Mouse (Mus musculus): ENCODE measurements around the gene Nbl1. TPM values are rescaled to one million over a fixed set of nuclear protein-coding genes. Genes with fewer than 3 reads are reported as not detected.

The Nbl1 gene
- polyA plus RNA-seq, 1 experiment = 0.47 TPM

DNA sequence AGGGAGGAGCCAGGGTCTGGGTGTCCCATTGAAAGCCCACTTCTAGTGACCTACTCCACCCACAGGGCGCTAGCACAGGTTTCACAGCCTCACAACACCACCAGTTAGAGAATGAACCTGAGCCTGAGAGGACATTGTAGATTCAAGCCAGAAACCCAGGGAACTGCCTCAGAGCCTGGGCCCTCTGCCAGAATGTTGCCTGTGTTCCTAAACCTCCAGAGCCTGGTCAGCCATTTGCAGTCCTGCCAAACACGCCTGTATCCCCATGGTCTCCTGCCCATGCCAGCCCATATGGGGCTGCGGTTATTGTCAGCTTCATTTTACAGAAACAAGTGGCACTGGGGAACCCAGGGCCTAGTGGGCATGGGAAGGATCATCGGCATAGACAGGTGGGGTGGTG, 37.5 kb downstream of the Nbl1 start:
- Histone ChIP-seq H3K4me3 (replicated peaks) (no peak overlapping the region), H3K27me3 (replicated peaks) (peaks cover 42% of the 10 kb centered on the region), H3K9me3 (no peaks in the 10 kb centered on the region), H3K4me1 (no peaks in the 10 kb centered on the region; the same call in 1 of the 2 replicates), H3K36me3 (replicated peaks; ENCODE audit: low read length) (no peaks in the 10 kb centered on the region)
- TF ChIP-seq FLI1 (IDR thresholded peaks at IDR 0.05; ENCODE audit: low read length) = no peak
- TF ChIP-seq GATA1 (IDR thresholded peaks at IDR 0.05; ENCODE audit: borderline replicate concordance, low read length) = no peak

DNA sequence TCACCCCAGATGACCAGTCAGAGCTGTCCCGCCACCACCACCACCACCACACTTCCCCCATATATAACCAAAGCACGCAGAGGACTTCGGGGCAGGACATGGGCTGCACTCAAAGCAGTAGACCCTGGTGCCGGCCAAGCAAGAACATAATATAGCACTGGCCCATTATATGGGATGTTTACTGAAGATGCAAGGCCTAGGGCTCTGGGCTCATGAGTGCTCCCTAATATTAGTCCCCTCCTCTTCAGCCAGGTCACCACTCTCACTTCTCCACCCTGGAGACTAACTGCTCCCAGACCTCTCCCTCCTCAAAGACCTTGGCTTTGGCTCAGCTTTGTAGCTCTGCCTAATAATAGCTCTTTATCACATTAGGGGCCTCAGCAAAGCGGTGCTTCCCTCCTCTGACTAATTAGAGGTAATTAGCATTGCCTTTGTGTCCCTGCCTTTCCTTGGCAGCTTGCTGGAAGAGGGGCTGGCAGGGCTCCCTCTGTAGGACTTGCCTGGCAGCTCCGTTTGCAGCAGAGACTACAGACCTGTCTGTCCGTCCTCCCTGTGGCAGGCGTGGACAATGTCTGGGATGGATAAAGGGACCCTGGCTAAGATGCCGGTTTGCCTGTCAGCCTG, 38.4 kb downstream of the Nbl1 start:
- H3K4me3 ChIP-seq (replicated peaks) = no peak overlapping the region
- no peaks in the 10 kb centered on the region; the same call in 1 of the 2 replicates for H3K4me1 ChIP-seq
- no peak for TF ChIP-seq GATA1 (IDR thresholded peaks at IDR 0.05; ENCODE audit: borderline replicate concordance, low read length)
- TF ChIP-seq FLI1 (IDR thresholded peaks at IDR 0.05; ENCODE audit: low read length) = no peak
- H3K36me3 ChIP-seq (replicated peaks; ENCODE audit: low read length) = no peaks in the 10 kb centered on the region
- H3K27me3 ChIP-seq (replicated peaks) = peaks cover 35% of the 10 kb centered on the region
- no peaks in the 10 kb centered on the region for H3K9me3 ChIP-seq

DNA sequence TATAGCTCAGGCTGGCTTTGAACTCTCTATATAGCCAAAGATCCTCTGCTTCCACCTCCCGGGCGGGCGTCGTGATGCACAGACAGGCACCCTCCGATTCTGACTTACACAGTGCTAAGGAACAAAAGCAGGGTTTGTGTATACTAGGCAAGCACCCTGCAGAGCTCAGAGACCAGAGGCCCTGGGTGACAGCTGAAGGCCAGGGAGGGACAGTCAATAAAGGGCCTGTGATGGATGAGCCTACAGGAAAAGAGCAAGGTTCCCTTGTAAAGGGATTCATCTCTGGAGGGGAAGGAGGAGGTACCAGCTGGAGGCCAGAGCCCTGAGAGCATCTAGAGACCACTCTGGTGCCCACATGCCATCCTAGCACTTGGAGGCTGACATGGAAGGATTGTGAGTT, 39.4 kb downstream of the Nbl1 start:
- H3K4me3 ChIP-seq (replicated peaks) = no peak overlapping the region
- peaks cover 35% of the 10 kb centered on the region for H3K27me3 ChIP-seq (replicated peaks)
- TF ChIP-seq GATA1 (IDR thresholded peaks at IDR 0.05; ENCODE audit: borderline replicate concordance, low read length) = no peak
- no peak for TF ChIP-seq FLI1 (IDR thresholded peaks at IDR 0.05; ENCODE audit: low read length)
- H3K4me1 ChIP-seq = no peaks in the 10 kb centered on the region; the same call in 1 of the 2 replicates
- no peaks in the 10 kb centered on the region for H3K36me3 ChIP-seq (replicated peaks; ENCODE audit: low read length)
- peaks cover 3% of the 10 kb centered on the region for H3K9me3 ChIP-seq

DNA sequence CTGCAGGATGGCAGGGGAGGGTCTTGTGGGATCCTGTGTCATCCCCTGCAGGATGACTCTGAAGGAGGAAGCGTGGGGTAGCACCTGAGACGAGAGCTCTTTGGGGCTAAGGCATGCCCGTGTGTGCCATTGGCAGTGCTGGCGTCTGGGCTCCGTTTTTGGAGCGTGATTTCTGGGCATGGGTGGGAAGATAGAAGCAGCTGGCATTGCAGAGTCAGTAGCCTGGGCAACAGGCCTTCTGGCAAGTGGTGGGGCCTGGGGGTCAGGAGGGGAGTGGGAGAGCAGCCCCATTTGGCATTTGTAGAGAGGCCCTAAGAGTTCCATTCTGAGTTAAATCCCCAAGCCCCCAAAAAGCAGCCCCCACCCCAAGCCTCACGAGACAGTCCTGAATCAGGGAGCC, 40.0 kb downstream of the Nbl1 start:
- Histone ChIP-seq H3K27me3 (replicated peaks) (peaks cover 34% of the 10 kb centered on the region), H3K4me1 (no peaks in the 10 kb centered on the region; the same call in 1 of the 2 replicates), H3K36me3 (replicated peaks; ENCODE audit: low read length) (no peaks in the 10 kb centered on the region), H3K4me3 (replicated peaks) (no peak overlapping the region), H3K9me3 (peaks cover 9% of the 10 kb centered on the region)
- no peak for TF ChIP-seq GATA1 (IDR thresholded peaks at IDR 0.05; ENCODE audit: borderline replicate concordance, low read length)
- TF ChIP-seq FLI1 (IDR thresholded peaks at IDR 0.05; ENCODE audit: low read length) = no peak

DNA sequence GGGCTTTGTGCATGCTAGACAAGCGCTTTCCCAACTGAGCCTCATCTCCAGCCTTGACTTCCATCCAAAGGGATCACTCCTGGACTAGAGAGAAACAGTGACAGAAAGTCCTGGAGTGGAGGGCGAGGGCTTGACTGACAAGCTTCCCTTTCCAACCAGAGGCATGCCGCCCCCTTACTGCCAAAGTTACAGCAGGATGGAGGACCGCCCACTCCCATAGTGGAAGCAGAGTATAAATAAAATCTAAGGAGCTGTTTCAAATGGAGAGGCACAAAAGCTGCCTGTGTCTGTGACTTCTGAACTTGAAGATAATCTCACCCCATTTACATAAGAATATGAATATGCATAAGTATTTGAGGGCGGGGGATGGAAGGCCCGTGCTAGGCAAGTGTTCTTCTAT, 44.3 kb downstream of the Nbl1 start:
- Histone ChIP-seq H3K4me3 (replicated peaks) (no peak overlapping the region), H3K27me3 (replicated peaks) (peaks cover 23% of the 10 kb centered on the region), H3K4me1 (no peaks in the 10 kb centered on the region; the same call in 1 of the 2 replicates), H3K36me3 (replicated peaks; ENCODE audit: low read length) (no peaks in the 10 kb centered on the region), H3K9me3 (peaks cover 35% of the 10 kb centered on the region)
- TF ChIP-seq FLI1 (IDR thresholded peaks at IDR 0.05; ENCODE audit: low read length) = no peak
- TF ChIP-seq GATA1 (IDR thresholded peaks at IDR 0.05; ENCODE audit: borderline replicate concordance, low read length) = no peak

DNA sequence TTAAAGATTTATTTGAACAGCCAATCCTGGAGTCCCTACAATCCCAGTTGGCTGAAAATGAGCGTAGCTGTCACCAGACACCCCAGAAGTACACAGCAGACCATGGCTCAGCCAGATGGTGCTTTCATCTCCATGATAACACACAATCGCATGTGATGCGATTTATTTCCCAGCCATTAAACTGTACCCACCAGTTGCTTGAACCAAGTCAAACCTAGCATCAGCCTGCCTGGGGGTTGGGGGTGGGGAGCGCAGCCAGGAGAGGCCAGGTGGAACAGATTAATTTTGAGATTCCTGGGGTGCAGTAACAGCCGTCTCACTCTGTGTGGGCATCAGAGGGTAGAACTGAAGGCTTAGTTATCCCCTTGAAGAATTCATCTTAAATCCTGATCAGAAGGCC, 46.4 kb downstream of the Nbl1 start:
- Histone ChIP-seq H3K4me1 (no peaks in the 10 kb centered on the region), H3K27me3 (replicated peaks) (peaks cover 16% of the 10 kb centered on the region), H3K9me3 (peaks cover 35% of the 10 kb centered on the region), H3K4me3 (replicated peaks) (no peak overlapping the region), H3K36me3 (replicated peaks; ENCODE audit: low read length) (no peaks in the 10 kb centered on the region)
- no peak for TF ChIP-seq FLI1 (IDR thresholded peaks at IDR 0.05; ENCODE audit: low read length)
- TF ChIP-seq GATA1 (IDR thresholded peaks at IDR 0.05; ENCODE audit: borderline replicate concordance, low read length) = no peak

DNA sequence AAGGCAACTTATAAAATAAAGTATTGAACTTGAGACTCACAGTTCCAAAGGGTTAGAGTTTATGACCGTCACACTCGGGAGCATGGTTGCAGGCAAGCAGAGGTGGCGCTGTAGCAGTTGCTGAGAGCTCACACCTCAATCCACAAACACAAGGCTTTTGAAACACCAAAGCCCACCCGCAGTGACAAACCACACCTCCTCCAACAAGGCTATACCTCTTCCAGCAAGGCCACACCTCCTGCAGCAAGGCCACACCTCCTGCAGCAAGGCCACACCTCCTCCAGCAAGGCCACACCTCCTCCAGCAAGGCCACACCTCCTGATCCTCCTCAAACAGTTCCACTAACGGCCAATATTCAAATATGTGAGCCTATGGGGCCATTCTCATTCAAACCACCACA, 48.2 kb downstream of the Nbl1 start:
- no peaks in the 10 kb centered on the region for H3K36me3 ChIP-seq (replicated peaks; ENCODE audit: low read length)
- peaks cover 35% of the 10 kb centered on the region for H3K9me3 ChIP-seq
- no peak overlapping the region for H3K4me3 ChIP-seq (replicated peaks)
- TF ChIP-seq GATA1 (IDR thresholded peaks at IDR 0.05; ENCODE audit: borderline replicate concordance, low read length) = no peak
- no peak for TF ChIP-seq FLI1 (IDR thresholded peaks at IDR 0.05; ENCODE audit: low read length)
- no peaks in the 10 kb centered on the region for H3K4me1 ChIP-seq
- H3K27me3 ChIP-seq (replicated peaks) = peaks cover 18% of the 10 kb centered on the region

DNA sequence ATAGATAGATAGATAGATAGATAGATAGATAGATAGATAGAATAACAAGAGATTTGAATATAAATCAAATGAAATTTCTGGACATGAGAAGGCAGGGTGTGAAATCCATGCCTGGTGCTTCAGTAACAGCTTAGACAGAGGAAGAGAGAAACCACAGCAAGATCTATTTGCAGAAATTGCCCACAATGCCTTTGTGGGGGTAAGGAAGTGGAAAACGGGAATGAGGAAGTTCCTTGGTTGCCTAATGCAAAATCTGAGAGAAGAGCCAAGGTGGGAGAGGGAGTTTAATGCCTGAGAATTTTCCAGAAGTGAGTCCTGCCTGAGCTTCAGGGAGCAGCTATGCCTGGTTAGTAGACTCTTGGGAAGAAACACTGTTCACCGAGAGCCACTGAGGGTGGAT, 49.2 kb downstream of the Nbl1 start:
- no peaks in the 10 kb centered on the region for H3K4me1 ChIP-seq
- peaks cover 33% of the 10 kb centered on the region for H3K9me3 ChIP-seq
- TF ChIP-seq FLI1 (IDR thresholded peaks at IDR 0.05; ENCODE audit: low read length) (no peak), GATA1 (IDR thresholded peaks at IDR 0.05; ENCODE audit: borderline replicate concordance, low read length) (no peak)
- H3K27me3 ChIP-seq (replicated peaks) = peaks cover 24% of the 10 kb centered on the region
- H3K4me3 ChIP-seq (replicated peaks) = no peak overlapping the region
- H3K36me3 ChIP-seq (replicated peaks; ENCODE audit: low read length) = no peaks in the 10 kb centered on the region

DNA sequence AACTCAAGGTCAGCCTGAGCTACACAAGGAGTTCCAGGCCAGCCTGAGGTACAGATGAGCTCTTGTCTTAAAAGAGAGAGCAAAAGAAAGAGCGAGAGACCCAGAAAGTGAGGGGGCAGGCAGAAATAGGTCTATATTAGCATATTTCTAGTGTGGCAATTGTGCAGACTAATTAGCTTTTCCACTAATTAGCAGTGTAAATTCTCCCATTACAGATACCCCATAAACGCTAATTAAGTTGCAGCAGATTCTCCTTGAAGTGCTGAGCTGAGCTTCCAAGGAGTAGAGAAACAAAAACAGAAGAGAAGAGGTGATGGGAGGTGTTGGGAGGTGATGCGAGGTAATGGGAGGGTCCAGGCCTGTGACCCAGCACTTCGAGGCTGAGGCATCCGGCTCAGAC, 50.2 kb downstream of the Nbl1 start:
- TF ChIP-seq FLI1 (IDR thresholded peaks at IDR 0.05; ENCODE audit: low read length) (no peak), GATA1 (IDR thresholded peaks at IDR 0.05; ENCODE audit: borderline replicate concordance, low read length) (no peak)
- Histone ChIP-seq H3K4me1 (no peaks in the 10 kb centered on the region), H3K27me3 (replicated peaks) (peaks cover 22% of the 10 kb centered on the region), H3K36me3 (replicated peaks; ENCODE audit: low read length) (no peaks in the 10 kb centered on the region), H3K4me3 (replicated peaks) (no peak overlapping the region), H3K9me3 (peaks cover 24% of the 10 kb centered on the region)

DNA sequence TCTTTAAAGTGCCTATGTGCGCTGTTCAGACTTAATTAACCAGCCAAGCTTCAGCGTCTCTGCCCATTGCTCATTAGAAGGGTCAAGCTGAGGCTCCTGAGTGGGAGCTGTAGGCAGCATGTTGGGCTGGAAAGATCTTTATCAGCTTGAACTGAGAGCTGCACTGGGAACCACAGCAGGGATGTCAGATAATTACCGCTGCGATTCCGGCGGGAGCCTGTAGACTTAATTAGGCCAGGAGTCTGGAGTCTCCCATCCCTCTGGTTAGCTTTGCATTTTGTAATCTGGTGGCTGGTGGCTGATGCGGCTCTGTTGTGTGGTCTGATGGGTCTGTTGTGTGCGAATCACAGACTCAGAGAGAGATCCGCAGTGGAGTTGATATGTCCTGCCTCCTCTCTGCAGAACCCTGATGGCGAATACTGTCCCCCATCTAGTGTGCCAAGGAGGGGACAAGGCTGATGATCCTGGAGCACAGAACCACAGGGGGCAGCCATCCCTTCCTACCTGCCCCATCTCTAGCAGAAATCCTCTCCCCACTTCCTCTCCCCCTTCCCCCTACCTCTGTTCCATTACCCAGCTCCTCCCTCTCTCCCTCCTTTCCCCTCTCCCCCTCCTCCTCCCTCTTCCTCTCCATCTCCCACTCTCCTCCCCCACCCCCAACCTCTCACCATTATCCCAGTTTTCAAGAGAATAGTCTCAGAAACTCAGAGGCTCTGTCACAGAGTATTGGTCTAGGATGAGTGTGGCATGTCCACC, 52.5 kb downstream of the Nbl1 start:
- Histone ChIP-seq H3K9me3 (peaks cover 38% of the 10 kb centered on the region), H3K4me3 (replicated peaks) (no peak overlapping the region), H3K36me3 (replicated peaks; ENCODE audit: low read length) (peaks cover 11% of the 10 kb centered on the region), H3K27me3 (replicated peaks) (peaks cover 27% of the 10 kb centered on the region), H3K4me1 (no peaks in the 10 kb centered on the region)
- no peak for TF ChIP-seq FLI1 (IDR thresholded peaks at IDR 0.05; ENCODE audit: low read length)
- no peak for TF ChIP-seq GATA1 (IDR thresholded peaks at IDR 0.05; ENCODE audit: borderline replicate concordance, low read length)

All from megakaryocyte, embryonic 14.5 days (primary cell).